Mouse (Mus musculus) spleen, postnatal 10 days (tissue): ENCODE measurements around the gene Spata3.

Experiments used
- DNase-seq, 2 experiments: peaks; one replicate each; pipeline ENCODE4 v3.0.0; 2021 to 2022; ENCODE audit warnings: low spot score in 2 of 2

Gene Spata3

GRCm38 (mm10) chr1:86032273-86032987, 15.8 kb downstream of the Spata3 start:
- no peak for DNase-seq

GRCm38 (mm10) chr1:86038191-86038951, 21.8 kb downstream of the Spata3 start:
- DNase-seq: no peak

- DNase-seq: no peak
These were observed 23.5 kb downstream of the Spata3 start for GRCm38 (mm10) chr1:86040131-86040530.

- DNase-seq: no peak
These were observed 24.2 kb downstream of the Spata3 start for GRCm38 (mm10) chr1:86040817-86041216.

GRCm38 (mm10) chr1:86045056-86045455, 28.4 kb downstream of the Spata3 start:
- no peak for DNase-seq

- DNase-seq: peak; percentile 6 to 27
These were observed 29.5 kb downstream of the Spata3 start, which contains the start of gene 2810459M11Rik for GRCm38 (mm10) chr1:86045848-86046805. 2810459M11Rik (plus strand) TSS chr1:86045863.

- no peak for DNase-seq
These were observed 30.4 kb downstream of the Spata3 start for GRCm38 (mm10) chr1:86046833-86047563.

GRCm38 (mm10) chr1:86048231-86048630, 31.6 kb downstream of the Spata3 start:
- no peak for DNase-seq

GRCm38 (mm10) chr1:86048744-86049143, 32.1 kb downstream of the Spata3 start:
- no peak for DNase-seq

GRCm38 (mm10) chr1:86053198-86053921, 36.7 kb downstream of the Spata3 start:
- DNase-seq: no peak

- no peak for DNase-seq
These were observed 38.3 kb downstream of the Spata3 start for GRCm38 (mm10) chr1:86054943-86055342.

- no peak for DNase-seq
These were observed 39.7 kb downstream of the Spata3 start for GRCm38 (mm10) chr1:86056284-86056683.

GRCm38 (mm10) chr1:86058856-86059769, 42.5 kb downstream of the Spata3 start:
- DNase-seq: peak; percentile 81 to 94

GRCm38 (mm10) chr1:86062523-86062922, 45.9 kb downstream of the Spata3 start:
- no peak for DNase-seq

GRCm38 (mm10) chr1:86064271-86064991, 47.8 kb downstream of the Spata3 start, which contains the start of gene Psmd1:
Psmd1 (plus strand) TSS chr1:86064387.
- DNase-seq: peak; percentile 94

- DNase-seq: no peak
These were observed 59.9 kb downstream of the Spata3 start for GRCm38 (mm10) chr1:86076565-86076964.
